Mouse (Mus musculus): ENCODE results near the gene B4galnt4. TPM values are rescaled to one million over a fixed set of nuclear protein-coding genes. Genes with fewer than 3 reads are reported as not detected.

Gene B4galnt4
- polyA plus RNA-seq (2012; rRNA removed) = 0.59 and 0.76 TPM in 2 replicates

GRCm38 (mm10) chr7:141060426-141061242, at the start of gene B4galnt4:
Gene B4galnt4 (plus strand): TSS chr7:141061104.

DNA sequence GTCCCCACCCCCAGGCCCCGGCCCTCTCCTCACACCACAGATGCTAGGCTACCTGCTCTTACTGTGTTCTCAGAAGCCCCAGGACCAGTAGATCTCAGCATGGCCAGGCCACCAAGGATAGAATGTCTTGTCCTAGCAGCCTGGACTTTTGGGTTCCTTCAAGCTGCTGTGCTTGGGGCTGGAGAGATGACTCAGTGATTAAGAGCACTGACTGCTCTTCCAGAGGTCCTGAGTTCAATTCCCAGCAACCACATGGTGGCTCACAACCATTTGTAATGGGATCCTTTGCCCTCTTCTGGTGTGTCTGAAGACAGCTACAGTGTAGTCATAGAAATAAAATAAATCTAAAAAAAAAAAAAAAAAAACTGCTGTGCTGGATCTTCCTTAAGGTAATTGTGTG, 43.1 kb upstream of the B4galnt4 start, which contains the start of gene Ifitm6:
TSS of gene Ifitm6 (minus strand) at position 101 of the 400 bp plus-strand sequence.

GRCm38 (mm10) chr7:141028831-141029230, 32.1 kb upstream of the B4galnt4 start, which contains the start of gene Gm17387:
Gene Gm17387 (plus strand): TSS chr7:141029131.

GRCm38 (mm10) chr7:141077841-141078240, 16.9 kb downstream of the B4galnt4 start, which contains the start of gene Pkp3:
Gene Pkp3 (plus strand): TSS chr7:141078218.

GRCm38 (mm10) chr7:141099911-141100691, 39.2 kb downstream of the B4galnt4 start, which contains the start of gene Sigirr:
Gene Sigirr (minus strand): TSS chr7:141100572.

GRCm38 (mm10) chr7:141117636-141118035, 56.7 kb downstream of the B4galnt4 start, which contains the start of gene Ano9:
Gene Ano9 (minus strand): TSS chr7:141117806.

Other genes with a start within 250 kb of the B4galnt4 start
- gene Zfp941, start 238.9 kb upstream of the B4galnt4 start, polyA plus RNA-seq (2012; rRNA removed) = 0.11 and 0.14 TPM in 2 replicates
- 7.3 and 8.3 TPM in 2 replicates for gene Urah, start 226.1 kb upstream of the B4galnt4 start, polyA plus RNA-seq (2012; rRNA removed)
- not detected in 2 replicates for gene Scgb1c1, start 215.6 kb upstream of the B4galnt4 start, polyA plus RNA-seq (2012; rRNA removed)
- gene Odf3, start 213.3 kb upstream of the B4galnt4 start, polyA plus RNA-seq (2012; rRNA removed) = not detected in 2 replicates
- not detected in 2 replicates for gene Gm45785, start 204.8 kb upstream of the B4galnt4 start, polyA plus RNA-seq (2012; rRNA removed)
- 14.7 and 15.6 TPM in 2 replicates for gene Ric8a, start 204.1 kb upstream of the B4galnt4 start, polyA plus RNA-seq (2012; rRNA removed)
- 10.5 and 11.7 TPM in 2 replicates for gene Bet1l, start 203.5 kb upstream of the B4galnt4 start, polyA plus RNA-seq (2012; rRNA removed)
- 50.0 and 57.2 TPM in 2 replicates for gene Psmd13, start 179.1 kb upstream of the B4galnt4 start, polyA plus RNA-seq (2012; rRNA removed)
- 12.5 and 15.1 TPM in 2 replicates for gene Sirt3, start 178.8 kb upstream of the B4galnt4 start, polyA plus RNA-seq (2012; rRNA removed)
- gene Cox8b, start 160.7 kb upstream of the B4galnt4 start, polyA plus RNA-seq (2012; rRNA removed) = 0.48 TPM in 1 of 2 replicates, not detected in the other
- gene Nlrp6, start 140.2 kb upstream of the B4galnt4 start, polyA plus RNA-seq (2012; rRNA removed) = 5.6 and 7.4 TPM in 2 replicates
- gene Pgghg, start 119.7 kb upstream of the B4galnt4 start, polyA plus RNA-seq (2012; rRNA removed) = 6.0 and 7.0 TPM in 2 replicates
- 0.38 and 0.46 TPM in 2 replicates for gene Ifitm5, start 110.8 kb upstream of the B4galnt4 start, polyA plus RNA-seq (2012; rRNA removed)
- gene Gm45717, start 105.2 kb upstream of the B4galnt4 start, polyA plus RNA-seq (2012; rRNA removed) = not detected in 2 replicates
- 219 and 222 TPM in 2 replicates for gene Ifitm2, start 105.1 kb upstream of the B4galnt4 start, polyA plus RNA-seq (2012; rRNA removed)
- gene Ifitm1, start 93.9 kb upstream of the B4galnt4 start, polyA plus RNA-seq (2012; rRNA removed) = 29.1 and 33.2 TPM in 2 replicates
- 28.7 and 41.6 TPM in 2 replicates for gene Ifitm3, start 50.3 kb upstream of the B4galnt4 start, polyA plus RNA-seq (2012; rRNA removed)
- 8.3 and 10.9 TPM in 2 replicates for gene Ifitm6, start 43.2 kb upstream of the B4galnt4 start, polyA plus RNA-seq (2012; rRNA removed)
- gene Gm17387, start 32.0 kb upstream of the B4galnt4 start, polyA plus RNA-seq (2012; rRNA removed) = not detected in 2 replicates
- gene Pkp3, start 17.1 kb downstream of the B4galnt4 start, polyA plus RNA-seq (2012; rRNA removed) = 0.38 and 0.48 TPM in 2 replicates
- 9.1 and 10.7 TPM in 2 replicates for gene Sigirr, start 39.5 kb downstream of the B4galnt4 start, polyA plus RNA-seq (2012; rRNA removed)
- 0.36 TPM in 2 replicates for gene Ano9, start 56.7 kb downstream of the B4galnt4 start, polyA plus RNA-seq (2012; rRNA removed)
- gene Ptdss2, start 61.3 kb downstream of the B4galnt4 start, polyA plus RNA-seq (2012; rRNA removed) = 62.0 and 81.0 TPM in 2 replicates
- 23.5 and 28.6 TPM in 2 replicates for gene Rnh1, start 111.8 kb downstream of the B4galnt4 start, polyA plus RNA-seq (2012; rRNA removed)
- gene Hras, start 132.9 kb downstream of the B4galnt4 start, polyA plus RNA-seq (2012; rRNA removed) = 67.7 and 68.0 TPM in 2 replicates
- 13.2 and 14.8 TPM in 2 replicates for gene Lrrc56, start 133.1 kb downstream of the B4galnt4 start, polyA plus RNA-seq (2012; rRNA removed)
- gene Lmntd2, start 153.0 kb downstream of the B4galnt4 start, polyA plus RNA-seq (2012; rRNA removed) = 1.6 and 2.0 TPM in 2 replicates
- 22.1 and 22.8 TPM in 2 replicates for gene Rassf7, start 154.8 kb downstream of the B4galnt4 start, polyA plus RNA-seq (2012; rRNA removed)
- gene Phrf1, start 167.7 kb downstream of the B4galnt4 start, polyA plus RNA-seq (2012; rRNA removed) = 10.8 and 16.2 TPM in 2 replicates
- gene Irf7, start 205.4 kb downstream of the B4galnt4 start, polyA plus RNA-seq (2012; rRNA removed) = 8.3 and 11.9 TPM in 2 replicates
- gene Cdhr5, start 215.7 kb downstream of the B4galnt4 start, polyA plus RNA-seq (2012; rRNA removed) = 0.07 and 0.09 TPM in 2 replicates
- gene Sct, start 218.0 kb downstream of the B4galnt4 start, polyA plus RNA-seq (2012; rRNA removed) = 0.23 and 0.67 TPM in 2 replicates
- 0.01 TPM in 1 of 2 replicates, not detected in the other for gene Drd4, start 230.9 kb downstream of the B4galnt4 start, polyA plus RNA-seq (2012; rRNA removed)